Comparison of ENCODE assay signal across 10 mouse cellular contexts in genomic region chr3:108154656-108155055, GRCm38 (mm10). TPM values are rescaled to one million over a fixed set of nuclear protein-coding genes. Genes with fewer than 3 reads are reported as not detected.
DNase-seq lines count a peak whose midpoint lies in the region; ATAC-seq lines count a peak whose summit lies in the region.
"Had no signal": no experiment of that assay in that cellular context is flagged by ENCODE, and none has a peak within 500 bp of the region (broad histone marks: within the 10 kb centered on the region; RNA-seq: fewer than 3 reads in every experiment).

TSS of gene Gpr61 (minus strand) at chr3:108154882.

- peak; percentile 47 to 60 for DNase-seq in cerebellum, adult 18-20 months
- DNase-seq in cerebellum, adult 11 months, result no peak
- peak in 1 of 2 experiments; percentile 63 for DNase-seq in layer of hippocampus, postnatal 10 days (ENCODE audit: low spot score in 2 of 2)
- no peak for DNase-seq in embryo, embryonic 9.5 days (ENCODE audit: extremely low spot score)
- DNase-seq in gastrocnemius, postnatal 4 days (ENCODE audit: low spot score in 2 of 2), result no peak

- 39% methylated on average over 4 of the region's 4 CpGs for WGBS in forebrain, embryonic 16.5 days
- 46% methylated on average over 4 of the region's 4 CpGs for WGBS in neural tube, embryonic 13.5 days

- H3K4me2 ChIP-seq in forebrain, embryonic 16.5 days (ENCODE audit: low read length), result peak within 1 kb of the TSS; percentile 35
- H3K4me2 ChIP-seq in neural tube, embryonic 13.5 days, result peak within 1 kb of the TSS; percentile 51
- H3K4me2 ChIP-seq: embryonic facial prominence, embryonic 12.5 days had no signal

- no peaks in the 10 kb centered on the region for H3K9me3 ChIP-seq in forebrain, embryonic 16.5 days (ENCODE audit: control insufficient read depth, low read length)
- H3K9me3 ChIP-seq in neural tube, embryonic 13.5 days, result no peaks in the 10 kb centered on the region
- H3K9me3 ChIP-seq: embryonic facial prominence, embryonic 12.5 days had no signal

- no peaks in the 10 kb centered on the region for H3K27me3 ChIP-seq in forebrain, embryonic 16.5 days (replicated peaks; ENCODE audit: control insufficient read depth, insufficient read depth, low read length)
- H3K27me3 ChIP-seq in neural tube, embryonic 13.5 days, result no peaks in the 10 kb centered on the region
- H3K27me3 ChIP-seq: embryonic facial prominence, embryonic 12.5 days had no signal

- peak within 1 kb of the TSS; percentile 29 for H3K4me3 ChIP-seq in forebrain, embryonic 16.5 days (replicated peaks; ENCODE audit: low read length)
- H3K4me3 ChIP-seq in neural tube, embryonic 13.5 days, result peak within 1 kb of the TSS; percentile 35
- H3K4me3 ChIP-seq: embryonic facial prominence, embryonic 12.5 days had no signal

- peak within 1 kb of the TSS; percentile 32 for H3K9ac ChIP-seq in forebrain, embryonic 16.5 days (replicated peaks; ENCODE audit: low read depth, low read length)
- peak within 1 kb of the TSS; percentile 67 for H3K9ac ChIP-seq in neural tube, embryonic 13.5 days
- H3K9ac ChIP-seq: embryonic facial prominence, embryonic 12.5 days had no signal

- H3K36me3 ChIP-seq in forebrain, embryonic 16.5 days (ENCODE audit: control insufficient read depth, insufficient read depth), result no peaks in the 10 kb centered on the region
- H3K36me3 ChIP-seq in neural tube, embryonic 13.5 days, result peaks cover 4% of the 10 kb centered on the region; the same call in 1 of the 2 replicates
- H3K36me3 ChIP-seq: embryonic facial prominence, embryonic 12.5 days had no signal

- H3K27ac ChIP-seq in forebrain, embryonic 16.5 days (ENCODE audit: low read length), result no peak within 1 kb of the TSS
- peak within 1 kb of the TSS; percentile 72 for H3K27ac ChIP-seq in neural tube, embryonic 13.5 days (replicated peaks)
- H3K27ac ChIP-seq: embryonic facial prominence, embryonic 12.5 days had no signal

- H3K4me1 ChIP-seq in forebrain, embryonic 16.5 days (replicated peaks; ENCODE audit: control insufficient read depth, insufficient read depth, low read length), result peaks cover 9% of the 10 kb centered on the region
- H3K4me1 ChIP-seq in neural tube, embryonic 13.5 days (replicated peaks), result peaks cover 36% of the 10 kb centered on the region

- peak; percentile 54 for ATAC-seq in forebrain, embryonic 16.5 days
- ATAC-seq in neural tube, embryonic 13.5 days (ENCODE audit: low read depth), result peak; percentile 38
- ATAC-seq in megakaryocyte-erythroid progenitor cell, adult 5-6 weeks (replicated peaks; ENCODE audit: low FRiP score, low TSS enrichment, poor library complexity, severe bottlenecking), result no peak

RNA-seq across cellular contexts. Expression of gene Gpr61, which starts in this region (rescaled TPM):
- 2.4 and 4.3 TPM in 2 replicates for polyA plus RNA-seq in forebrain, embryonic 16.5 days (2015; fragmentation: Nextera tagmentation; extraction: Ambion mirVana)
- 10 to 100 TPM; 14.5 to 15.0 TPM for total RNA-seq in layer of hippocampus, postnatal 10 days (2021)
- polyA plus RNA-seq in neural tube, embryonic 13.5 days (2015; fragmentation: Nextera tagmentation; extraction: Ambion mirVana), result 3.3 and 4.2 TPM in 2 replicates
- total RNA-seq in megakaryocyte-erythroid progenitor cell, adult 5-6 weeks (2014; fragmentation: Nextera tagmentation), result not detected in 2 replicates
- not detected in 2 replicates for total RNA-seq in megakaryocyte-erythroid progenitor cell, adult 5-6 weeks (2017)
- under 1 TPM; 0.18 to 0.22 TPM for total RNA-seq in gastrocnemius, postnatal 4 days (2021)
- total RNA-seq: heart, postnatal 25 days had no signal

Comparison
In these comparisons a context has a peak if more than half of its experiments do, and no peak if none do; other contexts are left out.
1. RNA of gene Gpr61 (total RNA-seq): 14.5 to 15.0 TPM in layer of hippocampus, postnatal 10 days; 0.18 to 0.22 TPM in gastrocnemius, postnatal 4 days and not detected in megakaryocyte-erythroid progenitor cell, adult 5-6 weeks; every median in the first group is over 10 times any median in the second.
2. DNase-seq: peak in cerebellum, adult 18-20 months (2 of 2); none in cerebellum, adult 11 months (single experiment), embryo, embryonic 9.5 days (single experiment) and gastrocnemius, postnatal 4 days (0 of 2).